Mouse (Mus musculus) forebrain, embryonic 13.5 days (tissue): Measurements from ENCODE around the gene Col26a1. TPM values are rescaled to one million over a fixed set of nuclear protein-coding genes. Genes with fewer than 3 reads are reported as not detected.

ENCODE experiments used
- ATAC-seq: fragments of 200-750 bp; cut with Nextera tagmentation; 2 replicates; pipeline ENCODE4 v1.8.0; 2017
- H3K27ac ChIP-seq: fragments of 300-500 bp; sonication (generic); 2 replicates; pipeline ENCODE4 v1.5.1; 2015; ENCODE audit warnings: inconsistent platforms, mild to moderate bottlenecking, moderate library complexity
- H3K27me3 ChIP-seq: fragments of 300-500 bp; sonication (generic); 2 replicates; pipeline ENCODE4 v1.6.1; 2015; ENCODE audit warnings: mild to moderate bottlenecking, inconsistent platforms
- H3K36me3 ChIP-seq: fragments of 300-500 bp; sonication (generic); 2 replicates; pipeline ENCODE4 v1.6.1; 2015; ENCODE audit warnings: mild to moderate bottlenecking, inconsistent platforms; ENCODE audit not compliant: poor library complexity, severe bottlenecking
- H3K4me1 ChIP-seq: fragments of 300-500 bp; sonication (generic); 2 replicates; pipeline ENCODE4 v1.6.1; 2015; ENCODE audit warnings: inconsistent platforms
- H3K4me2 ChIP-seq: fragments of 300-500 bp; sonication (generic); 2 replicates; pipeline ENCODE4 v1.6.1; 2015; ENCODE audit warnings: inconsistent platforms, mild to moderate bottlenecking, moderate library complexity
- H3K4me3 ChIP-seq: fragments of 300-500 bp; sonication (generic); 2 replicates; pipeline ENCODE4 v1.5.1; 2015; ENCODE audit warnings: mild to moderate bottlenecking, inconsistent platforms
- H3K9ac ChIP-seq: fragments of 300-500 bp; sonication (generic); 2 replicates; pipeline ENCODE4 v1.6.1; 2015; ENCODE audit warnings: mild to moderate bottlenecking, inconsistent platforms
- H3K9me3 ChIP-seq: fragments of 300-500 bp; sonication (generic); replicated peaks from 2 replicates; pipeline ENCODE4 v1.6.1; 2016; ENCODE audit warnings: inconsistent platforms
- WGBS: fragments of 180-500 bp; shearing (Covaris S2); methylation state at CpG from one replicate; pipeline ENCODE4 v1.1.7; 2015; 5-methylcytosine and 5-hydroxymethylcytosine counted together
- polyA plus RNA-seq: library from polyadenylated mRNA; unstranded; fragments of >200 nt; fragmentation: Nextera tagmentation; extraction: Ambion mirVana; gene quantifications from 2 replicates; pipeline ENCODE4 v1.2.1, GENCODE M21; 2015

Gene Col26a1
- polyA plus RNA-seq, 1 experiment from 2014 or later: 10.9 TPM

- 88% methylated on average over 4 of the region's 4 CpGs for WGBS
- Histone ChIP-seq H3K4me3 (no peak within 1 kb of the TSS), H3K36me3 (no peaks in the 10 kb centered on the region), H3K4me2 (no peak within 1 kb of the TSS), H3K27me3 (no peaks in the 10 kb centered on the region), H3K27ac (no peak within 1 kb of the TSS), H3K4me1 (no peaks in the 10 kb centered on the region), H3K9me3 (no peaks in the 10 kb centered on the region; the same call in 1 of the 2 replicates), H3K9ac (no peak within 1 kb of the TSS)
- ATAC-seq: no peak
Measured at GRCm38 (mm10) chr5:136692784-136693183, 190.2 kb downstream of the Col26a1 start, which contains the start of gene Myl10. TSS of gene Myl10 (plus strand) at chr5:136693146.

Other genes starting within 250 kb of the Col26a1 start
- not detected in 2 replicates for gene Myl10, start 190.1 kb downstream of the Col26a1 start, polyA plus RNA-seq
- 123 and 126 TPM in 2 replicates for gene Ift22, start 24.9 kb upstream of the Col26a1 start, polyA plus RNA-seq
- 350 and 357 TPM in 2 replicates for gene Fis1, start 70.1 kb upstream of the Col26a1 start, polyA plus RNA-seq
- gene Cldn15, start 83.4 kb upstream of the Col26a1 start, polyA plus RNA-seq: 0.13 and 0.31 TPM in 2 replicates
- 25.8 and 28.9 TPM in 2 replicates for gene Plod3, start 103.8 kb upstream of the Col26a1 start, polyA plus RNA-seq
- 110 and 113 TPM in 2 replicates for gene Znhit1, start 104.8 kb upstream of the Col26a1 start, polyA plus RNA-seq
- 0.89 and 1.0 TPM in 2 replicates for gene Vgf, start 143.2 kb upstream of the Col26a1 start, polyA plus RNA-seq
- gene Ap1s1, start 162.9 kb upstream of the Col26a1 start, polyA plus RNA-seq: 252 and 260 TPM in 2 replicates
- 0.14 and 0.21 TPM in 2 replicates for gene Serpine1, start 189.1 kb upstream of the Col26a1 start, polyA plus RNA-seq
- 3.6 and 4.4 TPM in 2 replicates for gene Trim56, start 233.0 kb upstream of the Col26a1 start, polyA plus RNA-seq